Mouse (Mus musculus) heart, embryonic 14.5 days (tissue): ENCODE data around the gene Irak4. TPM values are rescaled to one million over a fixed set of nuclear protein-coding genes. Genes with fewer than 3 reads are reported as not detected.
A peak's percentile ranks its signal among the peaks of the same experiment; 100 is the strongest.

ENCODE experiments used
- ATAC-seq: fragments of 200-750 bp; cut with Nextera tagmentation; 2 replicates; pipeline ENCODE4 v1.8.0; 2017; ENCODE audit warnings: low read depth, moderate TSS enrichment; ENCODE audit not compliant: insufficient number of reproducible peaks, insufficient read depth, low FRiP score
- H3K27ac ChIP-seq, 2 experiments: fragments of 200-500 bp in 1 of 2; fragments of 300-500 bp in 1 of 2; sonication (generic) in 1 of 2; replicated peaks in 1 of 2; 2 replicates each; pipeline ENCODE4 v1.5.1; 2012 to 2014; ENCODE audit warnings: low read depth in 2 of 2, low read length in 2 of 2, control low read depth in 1 of 2, mild to moderate bottlenecking in 1 of 2, mixed read lengths in 1 of 2; ENCODE audit not compliant: control insufficient read depth in 1 of 2, insufficient read depth in 1 of 2
- H3K27me3 ChIP-seq: fragments of 300-500 bp; sonication (generic); 2 replicates; pipeline ENCODE4 v1.6.1; 2014; ENCODE audit warnings: mild to moderate bottlenecking, low read length, control low read depth; ENCODE audit not compliant: control insufficient read depth, insufficient read depth
- H3K36me3 ChIP-seq: fragments of 300-500 bp; sonication (generic); 2 replicates; pipeline ENCODE4 v1.6.1; 2014; ENCODE audit warnings: mild to moderate bottlenecking, control low read depth, low read length, mixed read lengths; ENCODE audit not compliant: control insufficient read depth, insufficient read depth
- H3K4me1 ChIP-seq, 2 experiments: fragments of 200-500 bp in 1 of 2; fragments of 300-500 bp in 1 of 2; sonication (generic) in 1 of 2; 2 replicates each; pipeline ENCODE4 v1.6.1; 2012 to 2014; ENCODE audit warnings: low read length in 2 of 2, control low read depth in 1 of 2, mixed read lengths in 1 of 2; ENCODE audit not compliant: control insufficient read depth in 2 of 2, insufficient read depth in 2 of 2
- H3K4me2 ChIP-seq: fragments of 300-500 bp; sonication (generic); 2 replicates; pipeline ENCODE4 v1.6.1; 2014; ENCODE audit warnings: mild to moderate bottlenecking, low read length
- H3K4me3 ChIP-seq, 2 experiments: fragments of 200-500 bp in 1 of 2; fragments of 300-500 bp in 1 of 2; sonication (generic) in 1 of 2; 2 replicates each; pipeline ENCODE4 v1.5.1; 2012 to 2014; ENCODE audit warnings: low read length in 2 of 2, mild to moderate bottlenecking in 2 of 2, control low read depth in 1 of 2, low read depth in 1 of 2, moderate library complexity in 1 of 2; ENCODE audit not compliant: control insufficient read depth in 1 of 2, insufficient read depth in 1 of 2
- H3K9ac ChIP-seq: fragments of 300-500 bp; sonication (generic); 2 replicates; pipeline ENCODE4 v1.6.1; 2014; ENCODE audit warnings: mild to moderate bottlenecking, low read length
- H3K9me3 ChIP-seq: fragments of 300-500 bp; sonication (generic); 2 replicates; pipeline ENCODE4 v1.6.1; 2016; ENCODE audit warnings: low read length, control low read depth; ENCODE audit not compliant: control insufficient read depth
- WGBS: fragments of 180-500 bp; shearing (Covaris S2); extraction: QIAGEN DNeasy Blood & Tissue Kit; methylation state at CpG from one replicate; pipeline ENCODE4 v1.1.7; 2014; 5-methylcytosine and 5-hydroxymethylcytosine counted together
- polyA plus RNA-seq: library from polyadenylated mRNA; unstranded; fragments of >200 nt; fragmentation: Nextera tagmentation; extraction: Ambion mirVana; gene quantifications from 2 replicates; pipeline ENCODE4 v1.2.1, GENCODE M21; 2014

Irak4 gene
- polyA plus RNA-seq, 1 experiment from 2014 or later: 3.8 TPM

GRCm38 (mm10) chr15:94584738-94585137 is 41.3 kb downstream of the Irak4 start:
- Histone ChIP-seq H3K9ac (no peak overlapping the region), H3K4me2 (no peak overlapping the region), H3K27ac (no peak overlapping the region), H3K4me3 (no peak overlapping the region), H3K27me3 (no peaks in the 10 kb centered on the region), H3K4me1 (peaks cover 0 to 8% of the 10 kb centered on the region in 2 experiments; a peak in 1 of 4 replicates), H3K9me3 (no peaks in the 10 kb centered on the region), H3K36me3 (peaks cover 69% of the 10 kb centered on the region)
- no peak for ATAC-seq
- 85% methylated on average over 4 of the region's 4 CpGs for WGBS

- peaks cover 0 to 11% of the 10 kb centered on the region in 2 experiments; a peak in 1 of 4 replicates for H3K4me1 ChIP-seq
- H3K27ac ChIP-seq: no peak overlapping the region
- ATAC-seq: no peak
- H3K4me2 ChIP-seq: peak overlapping the region; percentile 79
- peak overlapping the region in 1 of 2 experiments; percentile 96; a peak in 1 of 4 replicates for H3K4me3 ChIP-seq
- peak overlapping the region; percentile 96 for H3K9ac ChIP-seq
- WGBS: 87% methylated on average over 9 of the region's 9 CpGs
- H3K9me3 ChIP-seq: no peaks in the 10 kb centered on the region
- no peaks in the 10 kb centered on the region for H3K27me3 ChIP-seq
- H3K36me3 ChIP-seq: peaks cover 37% of the 10 kb centered on the region
These were observed 44.6 kb downstream of the Irak4 start for GRCm38 (mm10) chr15:94587826-94588715.

- peak; percentile 99 for ATAC-seq
- peak within 1 kb of the TSS; percentile 61 to 71 for H3K27ac ChIP-seq
- H3K4me2 ChIP-seq: peak within 1 kb of the TSS; percentile 79
- peaks cover 23% of the 10 kb centered on the region for H3K36me3 ChIP-seq
- H3K9ac ChIP-seq: peak within 1 kb of the TSS; percentile 96
- H3K27me3 ChIP-seq: no peaks in the 10 kb centered on the region
- under 1% methylated on average over 65 of the region's 70 CpGs for WGBS
- no peaks in the 10 kb centered on the region for H3K9me3 ChIP-seq
- peak within 1 kb of the TSS; percentile 96 to 99 for H3K4me3 ChIP-seq
- peaks cover 0 to 11% of the 10 kb centered on the region in 2 experiments; a peak in 1 of 4 replicates for H3K4me1 ChIP-seq
These were observed 46.0 kb downstream of the Irak4 start, which contains the start of gene Twf1 for GRCm38 (mm10) chr15:94589219-94590075. TSS of gene Twf1 (minus strand) at chr15:94589889.

GRCm38 (mm10) chr15:94590083-94590482 is 46.6 kb downstream of the Irak4 start:
- H3K9me3 ChIP-seq: no peaks in the 10 kb centered on the region
- H3K9ac ChIP-seq: peak overlapping the region; percentile 56
- H3K4me1 ChIP-seq: peaks cover 0 to 11% of the 10 kb centered on the region in 2 experiments; a peak in 1 of 4 replicates
- peak overlapping the region; percentile 31 to 96 for H3K4me3 ChIP-seq
- H3K27me3 ChIP-seq: no peaks in the 10 kb centered on the region
- ATAC-seq: no peak
- H3K36me3 ChIP-seq: peaks cover 17% of the 10 kb centered on the region
- peak overlapping the region; percentile 66 for H3K4me2 ChIP-seq
- no peak overlapping the region for H3K27ac ChIP-seq
- 15% methylated on average over 8 of the region's 8 CpGs for WGBS

GRCm38 (mm10) chr15:94591356-94591755 is 47.9 kb downstream of the Irak4 start:
- WGBS: 87% methylated on average over 4 of the region's 4 CpGs
- peaks cover 0 to 11% of the 10 kb centered on the region in 2 experiments; a peak in 1 of 4 replicates for H3K4me1 ChIP-seq
- no peak for ATAC-seq

GRCm38 (mm10) chr15:94593586-94593985 is 50.1 kb downstream of the Irak4 start:
- Histone ChIP-seq H3K4me2 (no peak overlapping the region), H3K36me3 (no peaks in the 10 kb centered on the region), H3K27me3 (no peaks in the 10 kb centered on the region), H3K9ac (no peak overlapping the region), H3K27ac (no peak overlapping the region), H3K4me1 (0 out of 4 replicates have a peak, but pooled peaks cover 0 to 4% of the 10 kb centered on the region in 2 experiments), H3K4me3 (no peak overlapping the region), H3K9me3 (no peaks in the 10 kb centered on the region)
- whole genome bisulfite sequencing: 54% methylated on average over 1 of the region's 1 CpGs
- no peak for ATAC-seq

More at GRCm38 (mm10) chr15:94591356-94591755, 47.9 kb downstream of the Irak4 start:
- H3K36me3 ChIP-seq: peaks cover 4% of the 10 kb centered on the region
- no peak overlapping the region for H3K4me2 ChIP-seq
- H3K27ac ChIP-seq: no peak overlapping the region
- no peak overlapping the region for H3K4me3 ChIP-seq
- H3K27me3 ChIP-seq: no peaks in the 10 kb centered on the region
- H3K9me3 ChIP-seq: no peaks in the 10 kb centered on the region
- no peak overlapping the region for H3K9ac ChIP-seq

- ATAC-seq: no peak
- no peak overlapping the region for H3K4me3 ChIP-seq
- H3K9ac ChIP-seq: no peak overlapping the region
- H3K27me3 ChIP-seq: no peaks in the 10 kb centered on the region; the same call in 1 of the 2 replicates
- no peaks in the 10 kb centered on the region for H3K4me1 ChIP-seq
- 58% methylated on average over 11 of the region's 11 CpGs for WGBS
- H3K27ac ChIP-seq: no peak overlapping the region
- no peak overlapping the region for H3K4me2 ChIP-seq
- H3K9me3 ChIP-seq: no peaks in the 10 kb centered on the region
- no peaks in the 10 kb centered on the region for H3K36me3 ChIP-seq
These were observed 56.8 kb downstream of the Irak4 start for GRCm38 (mm10) chr15:94600145-94600707.
